Mouse (Mus musculus): ENCODE data around the gene Hoxc8. TPM values are rescaled to one million over a fixed set of nuclear protein-coding genes. Genes with fewer than 3 reads are reported as not detected.

The Hoxc8 gene
- polyA plus RNA-seq, 2 experiments from 2014 or later = 0.43 TPM; not detected in 1

DNA sequence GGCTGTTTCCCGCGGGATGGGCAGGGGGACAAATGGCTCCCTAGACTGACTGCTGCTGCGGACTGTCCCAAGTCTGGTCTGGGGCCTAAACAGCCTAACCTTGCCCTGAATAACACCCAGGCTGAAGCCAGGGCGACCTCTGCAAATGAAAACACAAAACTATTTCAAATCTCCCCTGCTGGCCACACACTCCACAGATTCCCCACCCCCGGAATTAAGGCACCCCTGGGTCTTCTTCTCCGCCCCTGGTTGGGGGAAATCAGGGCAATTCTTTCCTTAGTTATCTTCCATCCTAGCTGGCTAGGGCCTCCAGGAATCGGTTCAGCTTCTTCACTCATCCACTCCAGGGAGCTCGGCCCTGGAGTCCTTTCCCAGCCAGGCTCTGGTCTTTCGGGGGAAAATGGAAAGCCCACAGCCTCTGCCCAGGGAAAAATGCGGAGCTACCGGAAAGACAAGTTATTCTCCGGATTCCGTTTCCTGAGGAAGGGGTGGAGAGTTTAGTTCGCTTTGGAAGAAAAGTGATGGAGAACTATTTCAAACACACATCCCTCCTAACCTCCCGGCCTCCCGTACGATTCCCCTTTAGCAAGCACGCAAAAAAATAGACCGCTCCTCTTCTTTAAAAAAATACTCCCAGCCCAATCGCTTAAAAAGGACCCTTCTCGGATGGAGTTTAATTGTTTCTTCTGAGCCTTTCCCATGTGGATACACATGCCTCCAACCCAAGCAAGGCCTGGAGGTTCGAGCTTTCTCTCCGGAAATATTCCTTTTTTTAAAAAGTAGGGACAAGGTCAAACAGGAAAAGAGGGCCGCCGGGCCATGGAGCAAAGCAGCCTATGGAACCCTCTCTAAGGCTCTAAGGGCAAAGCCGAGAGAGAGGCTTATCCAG, 25.2 kb upstream of the Hoxc8 start:
- ATAC-seq = no peak

DNA sequence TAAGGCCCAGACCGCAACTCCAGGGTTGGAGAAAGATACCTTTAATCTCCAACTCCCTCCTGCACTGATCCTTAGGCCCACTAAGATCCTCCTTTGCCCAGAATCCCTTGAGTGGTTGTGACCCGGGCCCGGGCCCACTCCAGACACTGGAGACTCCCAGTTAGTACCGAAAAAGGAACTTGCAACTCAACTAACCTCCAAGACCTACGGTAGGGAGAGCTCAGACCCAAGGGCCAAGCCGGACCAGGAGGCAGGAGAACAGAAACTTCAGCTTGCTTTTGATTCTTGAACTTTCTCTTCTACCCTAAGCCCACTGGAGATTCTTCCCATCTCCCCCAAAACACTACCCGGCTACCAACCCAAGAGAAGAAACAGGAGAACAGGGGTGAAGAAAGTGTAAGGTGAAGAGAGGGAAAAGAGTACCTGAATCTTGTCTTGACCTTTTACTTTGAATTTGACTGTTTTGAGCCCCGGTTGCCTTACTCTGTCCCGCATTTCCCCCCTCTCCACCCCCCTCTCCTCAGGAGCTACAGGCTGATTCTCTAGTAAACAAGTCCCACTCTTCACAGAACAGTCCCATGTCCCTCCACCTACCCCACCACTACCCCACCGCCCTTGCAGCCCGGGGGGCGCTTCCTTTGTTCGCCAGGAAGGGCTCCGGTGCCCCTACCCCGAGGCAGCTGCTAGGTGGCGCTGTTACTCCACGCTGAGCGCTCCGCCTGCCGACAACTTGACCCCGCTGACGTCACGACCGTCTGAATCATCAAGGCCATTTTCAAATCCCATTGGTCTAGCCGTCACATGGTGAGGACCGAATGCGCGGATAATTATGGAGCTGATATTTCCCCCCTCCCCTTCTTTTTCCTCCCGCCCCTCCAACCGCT, 24.3 kb upstream of the Hoxc8 start:
- peak; percentile 79 for ATAC-seq

DNA sequence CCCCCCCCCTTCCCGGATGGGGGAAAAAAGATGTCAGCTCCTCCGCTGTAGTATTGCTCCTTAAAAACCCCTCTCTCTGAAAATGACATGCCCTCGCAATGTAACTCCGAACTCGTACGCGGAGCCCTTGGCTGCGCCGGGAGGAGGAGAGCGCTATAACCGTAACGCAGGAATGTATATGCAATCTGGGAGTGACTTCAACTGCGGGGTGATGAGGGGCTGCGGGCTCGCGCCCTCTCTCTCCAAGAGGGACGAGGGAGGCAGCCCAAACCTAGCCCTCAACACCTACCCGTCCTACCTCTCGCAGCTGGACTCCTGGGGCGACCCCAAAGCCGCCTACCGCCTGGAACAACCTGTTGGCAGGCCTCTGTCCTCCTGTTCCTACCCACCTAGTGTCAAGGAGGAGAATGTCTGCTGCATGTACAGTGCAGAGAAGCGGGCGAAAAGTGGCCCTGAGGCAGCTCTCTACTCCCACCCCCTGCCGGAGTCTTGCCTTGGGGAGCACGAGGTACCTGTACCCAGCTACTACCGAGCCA, 23.6 kb upstream of the Hoxc8 start, which contains the start of gene Hoxc10:
TSS of gene Hoxc10 (plus strand) at position 21 of the 536 bp plus-strand sequence.
- no peak for ATAC-seq

GRCm38 (mm10) chr15:102967312-102967510, 23.2 kb upstream of the Hoxc8 start, which contains the start of gene Hoxc5:
Hoxc5 (plus strand) TSS chr15:102967443.
- no peak for ATAC-seq

GRCm38 (mm10) chr15:102967511-102968397, 22.7 kb upstream of the Hoxc8 start:
- ATAC-seq = no peak

DNA sequence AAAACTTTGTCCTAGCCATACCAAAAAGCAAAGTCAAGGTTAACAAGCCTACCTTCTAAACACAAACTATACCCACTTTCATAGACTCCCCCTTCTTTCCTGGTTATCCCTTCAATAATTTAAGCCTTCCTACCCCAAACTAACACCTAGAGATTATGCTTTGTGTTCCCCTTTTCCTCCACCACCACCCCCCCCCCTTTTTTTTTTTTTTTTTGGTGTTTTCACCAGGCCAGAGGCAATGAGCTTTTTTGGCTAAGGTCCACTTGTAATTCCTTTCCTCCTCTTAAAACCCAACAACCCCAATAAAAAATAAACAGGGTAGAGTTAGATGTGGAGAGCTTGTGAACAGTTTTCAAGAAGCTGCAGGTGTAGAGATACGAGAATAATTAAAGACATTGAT, 21.1 kb upstream of the Hoxc8 start:
- no peak for ATAC-seq

- no peak for ATAC-seq
Measured at GRCm38 (mm10) chr15:102970740-102971139, 19.7 kb upstream of the Hoxc8 start.

- ATAC-seq = no peak
Measured at GRCm38 (mm10) chr15:102972254-102972653, 18.2 kb upstream of the Hoxc8 start.

DNA sequence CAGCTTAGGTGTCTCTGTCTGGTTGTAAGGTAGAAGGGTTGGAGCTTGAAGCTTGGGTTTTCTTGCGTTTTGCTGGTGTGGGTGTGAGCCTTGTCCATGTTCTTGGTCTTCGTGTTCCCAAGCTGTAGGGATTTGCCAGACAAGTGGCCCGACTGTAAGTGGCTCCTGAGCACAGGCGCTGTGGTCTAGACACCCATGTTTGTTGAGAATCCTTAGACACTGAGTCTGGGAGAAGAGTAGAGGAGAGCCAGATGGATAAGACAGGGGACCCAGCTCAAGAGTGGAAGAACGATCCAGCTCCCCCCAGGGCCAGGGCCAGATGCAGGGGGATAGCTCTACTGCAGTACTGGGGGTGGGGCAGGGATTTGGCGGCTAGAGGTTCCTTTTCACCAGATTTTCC, 17.7 kb upstream of the Hoxc8 start:
- ATAC-seq = no peak

- no peak for ATAC-seq
Measured at GRCm38 (mm10) chr15:102975034-102975433, 15.4 kb upstream of the Hoxc8 start.

- no peak for ATAC-seq
Measured at GRCm38 (mm10) chr15:102975688-102976111, 14.7 kb upstream of the Hoxc8 start.

- ATAC-seq = no peak
Measured at GRCm38 (mm10) chr15:102976171-102976570, 14.2 kb upstream of the Hoxc8 start, which contains the start of gene Hoxc9. Hoxc9 (plus strand) TSS chr15:102976439.

GRCm38 (mm10) chr15:102976631-102977422, 13.6 kb upstream of the Hoxc8 start:
- peak; percentile 55 for ATAC-seq

GRCm38 (mm10) chr15:102977423-102977974, 12.9 kb upstream of the Hoxc8 start:
- ATAC-seq = peak; percentile 44

DNA sequence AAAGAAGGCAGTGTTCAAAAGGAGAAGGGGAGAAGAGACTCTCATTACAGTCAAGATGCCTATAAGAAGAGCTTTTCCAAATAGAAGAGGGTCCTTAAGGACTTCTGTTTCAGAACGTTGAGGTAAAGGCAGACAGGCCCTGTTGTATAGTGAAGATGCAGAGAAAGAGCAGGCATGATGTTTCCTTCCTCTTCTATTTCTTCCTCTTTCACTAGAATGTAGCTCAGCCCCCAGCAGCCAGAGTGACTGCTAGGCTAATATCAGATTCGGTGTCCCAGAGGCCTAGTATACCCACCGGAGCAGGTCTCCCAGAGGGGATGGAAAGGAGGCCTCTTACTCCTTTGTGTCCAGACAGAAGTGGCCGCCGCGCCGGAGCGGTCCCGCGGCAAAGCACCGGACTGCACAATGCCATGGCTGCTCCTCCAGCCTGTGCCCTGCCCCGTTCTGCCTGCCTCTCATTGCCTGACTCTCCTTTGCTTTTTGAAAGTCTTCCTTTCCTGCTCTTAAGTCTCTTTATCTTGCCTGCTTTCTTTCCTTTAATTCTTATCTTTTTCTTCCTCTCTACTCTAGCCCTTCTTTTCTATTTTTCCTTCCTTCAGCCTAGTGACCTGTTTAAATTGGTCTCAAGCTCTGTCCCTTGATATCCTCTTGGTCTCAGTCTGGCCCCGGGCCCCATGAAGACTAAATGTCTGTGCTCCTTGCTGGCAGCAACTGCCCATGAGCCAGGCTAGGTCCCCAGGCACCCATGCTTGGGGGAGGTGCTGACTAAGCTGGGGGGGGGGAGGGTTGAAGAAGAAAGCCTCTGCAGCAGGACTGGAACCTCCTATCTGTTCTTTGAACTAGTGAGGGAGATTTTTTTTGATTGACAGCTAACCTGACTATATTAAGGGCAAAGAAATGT, 11.5 kb upstream of the Hoxc8 start:
- ATAC-seq = no peak

GRCm38 (mm10) chr15:102979936-102980335, 10.5 kb upstream of the Hoxc8 start:
- ATAC-seq = no peak

GRCm38 (mm10) chr15:102980352-102980751, 10.1 kb upstream of the Hoxc8 start:
- ATAC-seq = no peak

GRCm38 (mm10) chr15:102980912-102981311, 9.5 kb upstream of the Hoxc8 start:
- no peak for ATAC-seq

GRCm38 (mm10) chr15:102981379-102982288, 8.8 kb upstream of the Hoxc8 start:
- ATAC-seq = peak; percentile 24

All from CD4-positive, CD25-positive, alpha-beta regulatory T cell, adult 4 months (primary cell).